Mouse (Mus musculus): ENCODE data around the gene Usp45.
"Not testable (repeated sequence)": the region's sequence is repeated elsewhere in the genome, so short reads cannot be mapped to it uniquely, and the experiment has no call there.

Usp45 gene

GRCm38 (mm10) chr4:21766863-21767304 lies at the start of gene Usp45, which contains the start of gene Tstd3:
TSS of gene Usp45 (plus strand) at chr4:21767156.
TSS of gene Tstd3 (minus strand) at chr4:21767212.
- DNase-seq (ENCODE audit: low spot score in 2 of 2), result peak; percentile 79 to 92

DNA sequence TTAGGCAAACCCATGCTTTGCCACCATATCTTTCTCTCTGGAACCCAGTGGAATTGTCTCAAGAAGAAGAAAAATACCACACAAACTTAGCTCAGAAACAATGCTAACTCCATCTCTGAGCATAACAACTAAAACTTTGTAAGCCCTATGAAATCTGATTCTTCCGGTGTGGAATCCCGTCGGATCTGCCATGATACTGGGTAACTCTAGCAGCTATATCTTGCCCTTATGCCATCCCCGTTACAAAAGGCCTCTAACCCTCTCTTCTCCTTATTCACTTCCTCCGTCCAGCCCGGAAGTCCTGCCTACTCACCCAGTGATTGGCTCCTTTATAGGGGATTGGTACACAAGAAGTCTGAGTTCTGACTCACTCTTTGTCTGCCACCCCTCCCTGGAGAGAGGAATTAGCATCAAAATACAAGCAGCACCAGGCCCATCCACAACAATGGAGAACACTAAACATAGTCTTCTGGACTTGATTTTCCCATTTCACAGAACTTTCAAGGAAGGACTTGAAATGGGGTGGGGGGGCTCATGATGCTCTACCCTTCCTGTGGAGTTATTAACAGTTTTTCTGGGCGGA lies 44.1 kb upstream of the Usp45 start:
- no peak for DNase-seq (ENCODE audit: low spot score in 2 of 2)

GRCm38 (mm10) chr4:21726912-21727614 lies 39.9 kb upstream of the Usp45 start:
- peak; percentile 22 to 59 for DNase-seq (ENCODE audit: low spot score in 2 of 2)

GRCm38 (mm10) chr4:21727615-21728165 lies 39.3 kb upstream of the Usp45 start, which contains the start of gene Ccnc:
TSS of gene Ccnc (plus strand) at chr4:21727701.
- DNase-seq (ENCODE audit: low spot score in 2 of 2), result peak; percentile 92 to 94

DNA sequence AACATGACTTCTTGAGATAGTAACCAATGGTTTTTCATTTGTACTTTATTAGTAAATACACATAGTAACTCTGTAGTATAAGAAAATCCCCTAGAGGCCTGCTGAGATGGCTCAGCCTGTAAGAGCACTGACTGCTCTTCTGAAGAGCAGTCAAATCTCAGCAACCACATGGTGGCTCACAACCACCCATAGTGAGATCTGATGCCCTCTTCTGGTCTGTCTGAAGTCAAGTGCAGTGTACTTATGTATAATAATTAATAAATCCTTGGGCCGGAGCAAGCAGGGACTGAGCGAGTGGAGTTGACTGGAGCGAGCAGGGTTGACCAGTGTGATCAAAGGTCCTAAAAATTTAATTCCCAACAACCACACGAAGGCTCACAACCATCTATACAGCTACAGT lies 27.8 kb upstream of the Usp45 start:
- DNase-seq (ENCODE audit: low spot score in 2 of 2), result no peak

DNA sequence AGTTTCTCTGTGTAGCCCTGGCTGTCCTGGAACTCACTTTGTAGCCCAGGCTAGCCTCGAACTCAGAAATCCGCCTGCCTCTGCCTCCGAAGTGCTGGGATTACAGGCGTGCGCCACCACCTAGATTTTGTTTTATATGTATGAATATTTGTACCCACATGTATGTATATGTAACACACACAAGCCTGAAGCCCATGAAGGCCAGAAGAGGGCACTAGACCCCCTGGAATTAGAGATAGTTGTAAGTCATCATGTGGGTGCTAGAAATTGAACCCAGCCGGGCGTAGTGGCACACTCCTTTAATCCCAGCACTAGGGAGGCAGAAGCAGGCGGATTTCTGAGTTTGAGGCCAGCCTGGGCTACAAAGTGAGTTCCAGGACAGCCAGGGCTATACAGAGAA lies 22.8 kb upstream of the Usp45 start:
- not testable (repeated sequence) for DNase-seq (ENCODE audit: low spot score in 2 of 2)

GRCm38 (mm10) chr4:21745723-21746122 lies 21.2 kb upstream of the Usp45 start:
- no peak for DNase-seq (ENCODE audit: low spot score in 2 of 2)

- DNase-seq (ENCODE audit: low spot score in 2 of 2), result no peak
Measured at GRCm38 (mm10) chr4:21755123-21755789, 11.7 kb upstream of the Usp45 start.

GRCm38 (mm10) chr4:21758860-21759259 lies 8.1 kb upstream of the Usp45 start:
- no peak for DNase-seq (ENCODE audit: low spot score in 2 of 2)

DNA sequence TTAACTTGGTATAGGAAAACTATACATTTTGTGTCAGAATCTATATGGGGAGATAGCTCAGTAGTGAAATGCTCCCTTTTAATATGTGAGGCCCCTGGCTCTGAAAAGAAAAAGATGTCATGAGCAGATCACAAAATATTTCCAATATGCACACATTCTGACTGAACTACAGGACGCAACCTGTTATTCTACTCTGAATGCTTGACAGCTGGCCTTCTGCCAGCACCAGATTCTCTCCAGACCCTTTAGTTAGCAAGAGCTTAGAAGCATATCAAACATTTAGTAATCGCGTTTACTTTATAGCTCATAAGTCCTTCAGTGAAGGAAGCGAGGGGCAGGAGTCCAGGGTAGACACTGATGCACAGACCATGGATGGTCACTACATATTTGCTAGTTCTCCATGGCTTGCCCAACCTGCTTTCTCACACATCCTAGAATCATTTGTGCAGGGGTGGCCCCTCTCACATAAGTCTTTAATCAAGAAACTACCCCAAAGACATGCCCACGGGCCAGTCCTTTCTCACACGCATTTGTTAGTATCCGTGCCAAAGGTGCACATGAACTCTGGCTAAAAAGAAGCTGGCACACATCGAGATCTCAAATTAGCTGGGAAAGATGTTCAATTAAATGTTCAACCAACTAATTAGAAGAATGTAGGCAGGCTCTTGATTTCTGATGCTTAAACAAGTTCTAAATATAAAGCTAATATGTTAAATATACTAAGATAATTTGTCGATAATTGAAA lies 5.4 kb upstream of the Usp45 start:
- no peak for DNase-seq (ENCODE audit: low spot score in 2 of 2)

DNA sequence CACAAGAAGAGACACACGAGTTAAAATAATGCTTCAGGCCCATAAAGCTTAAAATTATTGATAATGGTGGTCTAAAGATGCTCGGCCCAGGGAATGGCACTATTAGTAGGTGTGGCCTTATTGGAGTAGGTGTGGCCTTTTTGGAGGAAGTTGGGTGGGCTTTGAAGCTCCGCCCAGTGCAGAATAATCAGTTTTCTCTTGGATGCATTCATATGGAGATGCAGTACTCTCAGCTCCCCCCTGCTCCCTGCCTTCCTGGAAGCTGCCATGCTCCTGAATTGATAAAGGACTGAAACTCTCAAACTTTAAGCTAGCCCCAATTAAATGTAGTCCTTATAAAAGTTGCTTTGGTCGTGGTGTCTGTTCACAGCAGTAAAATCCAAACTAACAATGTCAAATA lies 3.1 kb upstream of the Usp45 start:
- DNase-seq (ENCODE audit: low spot score in 2 of 2), result no peak

GRCm38 (mm10) chr4:21766171-21766862 lies 639 bp upstream of the Usp45 start:
- peak; percentile 19 to 26 for DNase-seq (ENCODE audit: low spot score in 2 of 2)

DNA sequence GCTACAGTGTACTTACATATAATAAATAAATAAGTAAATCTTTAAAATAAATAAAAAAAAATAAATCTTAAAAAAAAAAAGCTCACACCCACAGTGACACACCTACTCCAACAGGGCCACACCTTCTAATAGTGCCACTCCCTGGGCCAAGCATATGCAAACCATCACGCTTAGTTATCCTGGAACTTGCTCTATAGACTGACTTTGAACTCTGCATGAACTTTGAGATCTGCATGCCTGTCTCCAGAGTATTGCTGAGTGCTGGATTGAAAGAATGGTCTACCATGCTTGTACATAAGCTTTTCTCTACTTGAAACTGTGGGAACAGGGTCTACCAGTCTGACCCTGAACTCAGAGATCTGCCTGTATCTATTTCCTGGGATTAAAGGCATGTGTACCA lies 4.1 kb downstream of the Usp45 start:
- DNase-seq (ENCODE audit: low spot score in 2 of 2), result no peak

GRCm38 (mm10) chr4:21772306-21772705 lies 5.3 kb downstream of the Usp45 start:
- DNase-seq (ENCODE audit: low spot score in 2 of 2), result no peak

DNA sequence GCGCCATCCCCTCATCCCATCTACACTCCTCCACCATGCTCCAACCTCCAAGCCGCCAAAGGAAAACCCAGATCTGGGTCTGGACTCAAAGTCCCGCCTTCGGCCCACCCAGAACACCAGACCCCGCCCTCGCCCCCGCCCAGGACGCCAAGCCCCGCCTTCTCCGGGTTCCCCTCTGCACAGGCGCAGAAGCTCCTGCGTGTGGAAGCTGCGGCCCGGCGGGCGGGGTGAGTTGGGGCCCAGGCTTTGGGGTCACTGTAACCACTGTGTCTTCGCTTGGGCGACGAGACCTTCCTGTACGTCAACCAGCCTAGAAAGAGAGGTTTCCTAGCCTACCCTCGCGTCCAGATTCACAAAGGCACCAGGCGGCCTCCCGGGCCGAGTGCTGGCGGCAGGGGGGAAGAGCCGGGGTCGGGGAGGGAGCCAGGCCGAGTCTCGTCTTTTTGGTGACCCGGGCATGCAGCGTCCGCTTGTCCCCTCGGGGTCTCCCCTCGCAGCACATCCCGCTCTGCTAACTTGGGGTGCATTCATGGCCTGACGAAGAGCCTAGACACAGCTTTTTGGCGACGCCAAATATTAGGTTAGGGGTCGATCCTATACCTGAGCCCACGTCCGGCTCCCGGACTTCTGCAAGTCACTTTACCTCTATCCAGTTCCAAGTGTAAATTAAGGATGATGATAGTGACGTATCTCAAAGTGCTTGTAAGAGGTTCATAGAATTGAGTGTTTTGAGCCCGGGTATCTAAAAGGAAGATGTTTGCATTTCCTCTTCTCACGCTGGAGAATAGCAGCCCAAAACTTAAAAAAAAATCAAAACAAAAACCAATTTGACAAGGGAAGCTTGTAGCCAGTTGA lies 9.4 kb downstream of the Usp45 start:
- DNase-seq (ENCODE audit: low spot score in 2 of 2), result peak; percentile 89

DNA sequence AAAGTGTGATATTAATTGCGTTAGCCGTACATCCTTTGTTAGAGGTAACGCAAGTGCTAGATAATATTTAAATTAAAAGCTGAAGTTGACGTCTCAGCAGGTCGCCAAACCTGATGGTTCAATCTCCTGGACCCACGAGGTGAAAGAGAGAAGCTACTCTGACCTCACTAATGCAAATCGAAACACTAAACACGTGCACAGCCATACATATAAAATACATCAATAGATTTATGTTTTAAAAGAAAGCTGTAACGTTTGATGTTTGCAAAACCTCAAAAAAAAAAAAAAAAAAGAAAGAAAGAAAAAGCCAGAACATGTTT lies 9.9 kb downstream of the Usp45 start:
- no peak for DNase-seq (ENCODE audit: low spot score in 2 of 2)

DNA sequence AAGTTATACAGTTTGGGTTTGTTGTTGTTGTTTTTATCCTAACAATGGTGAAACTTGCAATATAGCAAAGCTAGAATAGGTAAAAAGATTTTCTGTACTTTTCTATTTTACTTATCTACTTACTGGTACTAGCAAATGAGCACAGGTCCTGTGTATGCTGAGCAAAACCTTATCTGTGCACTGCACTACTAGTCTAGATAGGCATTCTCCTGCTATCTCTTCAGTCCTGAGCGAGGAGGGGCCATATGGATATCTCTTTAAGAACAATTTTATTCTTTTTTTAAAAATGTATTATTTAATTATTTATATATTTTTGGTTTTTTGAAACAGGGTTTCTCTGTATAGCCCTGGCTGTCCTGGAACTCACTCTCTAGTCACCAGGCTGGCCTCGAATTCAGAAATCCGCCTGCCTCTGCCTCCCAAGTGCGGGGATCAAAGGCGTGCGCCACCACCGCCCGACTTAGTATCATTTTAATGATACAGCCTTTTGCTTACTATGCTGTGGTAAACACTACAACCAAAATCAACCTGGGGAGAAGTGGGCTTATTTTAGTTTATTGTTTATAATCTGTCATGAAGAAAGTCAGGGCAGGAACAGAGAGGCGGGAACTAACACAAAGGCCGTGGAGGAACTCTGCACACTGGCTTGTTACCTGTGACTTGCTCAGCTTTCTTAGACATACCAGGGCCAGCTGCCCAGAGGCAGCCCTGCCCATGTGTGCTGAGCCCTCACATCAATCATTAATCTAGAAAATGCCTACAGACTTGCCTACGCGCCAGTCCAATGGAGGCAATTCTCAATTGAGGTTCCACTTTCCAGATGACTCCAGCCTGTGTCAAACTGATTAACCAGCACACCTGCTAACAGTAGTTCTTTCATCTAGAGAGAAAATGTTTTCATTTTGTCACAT lies 14.1 kb downstream of the Usp45 start:
- DNase-seq (ENCODE audit: low spot score in 2 of 2), result no peak

DNA sequence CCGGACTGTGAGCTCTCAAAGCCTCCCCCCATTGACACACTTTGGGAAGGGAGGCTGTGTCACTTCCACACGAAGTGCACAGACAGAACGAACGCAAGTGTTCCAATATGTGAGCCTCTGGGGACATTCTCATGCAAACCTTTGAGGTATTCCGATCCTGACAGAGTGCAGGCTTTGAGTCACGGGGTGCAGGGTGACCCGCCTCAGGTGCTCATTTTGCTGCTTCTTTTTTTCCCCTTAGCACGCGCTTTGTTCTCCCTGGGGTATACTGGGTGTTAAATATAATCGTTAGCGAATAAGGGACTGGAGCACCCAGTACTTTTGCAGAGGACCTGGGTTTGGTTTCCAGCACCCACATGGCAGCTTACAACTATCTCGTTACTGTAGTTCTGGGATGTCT lies 19.3 kb downstream of the Usp45 start:
- no peak for DNase-seq (ENCODE audit: low spot score in 2 of 2)

DNA sequence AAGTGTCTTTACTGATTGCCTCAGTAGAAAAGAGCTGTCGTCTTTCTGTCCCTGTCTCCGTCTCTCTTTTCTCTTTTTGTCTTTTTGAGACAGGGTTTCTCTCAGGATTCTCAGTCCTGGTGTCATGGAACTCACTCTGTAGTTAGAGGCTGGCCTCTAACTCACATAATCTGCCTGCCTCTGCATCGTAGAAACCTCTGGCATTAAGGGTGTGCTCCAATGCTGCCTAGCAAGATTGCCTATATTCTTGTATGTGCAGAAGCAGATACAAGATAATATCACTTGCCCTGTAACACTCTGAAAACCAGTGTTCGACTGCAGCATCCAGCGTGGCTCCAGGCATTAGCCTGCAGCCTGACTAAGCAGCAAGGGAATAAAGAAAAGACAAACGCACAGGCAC lies 21.9 kb downstream of the Usp45 start:
- no peak for DNase-seq (ENCODE audit: low spot score in 2 of 2)
